Mouse (Mus musculus): ENCODE data around the gene Fam181a. TPM values are rescaled to one million over a fixed set of nuclear protein-coding genes. Genes with fewer than 3 reads are reported as not detected.

Fam181a gene
- total and polyA plus RNA-seq, 3 experiments: not detected

DNA sequence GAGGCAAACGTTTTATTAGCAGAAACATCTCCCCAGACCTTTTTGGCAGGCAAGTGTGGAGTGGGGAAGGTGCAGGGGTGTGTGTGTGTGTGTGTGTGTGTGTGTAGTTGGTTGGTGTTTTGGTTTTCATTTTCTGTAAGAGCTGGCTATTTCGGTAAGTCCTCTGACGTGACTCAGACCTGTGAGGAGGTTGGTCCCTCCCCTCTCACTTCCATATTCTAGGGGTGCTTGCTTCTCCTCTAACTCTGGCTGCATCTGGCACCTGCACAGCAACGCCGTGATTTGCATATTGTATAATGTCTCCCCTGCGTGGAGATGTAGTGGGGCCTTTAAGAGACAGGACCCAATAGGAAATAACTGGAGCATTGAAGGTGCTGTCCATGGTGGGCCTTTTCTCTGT lies 37.7 kb upstream of the Fam181a start (continued):
- TF ChIP-seq GABPA (IDR thresholded peaks at IDR 0.05; ENCODE audit: insufficient replicate concordance, low read depth, low read length): no peak
- no peak for TF ChIP-seq E2F4 (IDR thresholded peaks at IDR 0.05; ENCODE audit: insufficient replicate concordance, low read depth, low read length)
- TF ChIP-seq ELF1 (IDR thresholded peaks at IDR 0.05; ENCODE audit: low read depth, low read length): no peak
- TF ChIP-seq SIN3A (IDR thresholded peaks at IDR 0.05; ENCODE audit: low read length): no peak
- TF ChIP-seq BHLHE40 (IDR thresholded peaks at IDR 0.05; ENCODE audit: low read depth, low read length): peak; percentile 91
- TF ChIP-seq ETS1 (conservative IDR thresholded peaks at IDR 0.05; ENCODE audit: low read depth, low read length): peak; percentile 71
- no peak for TF ChIP-seq SMC3 (IDR thresholded peaks at IDR 0.05; ENCODE audit: low read depth, low read length)
- no peak for TF ChIP-seq PAX5 (IDR thresholded peaks at IDR 0.05; ENCODE audit: low read length)
- no peak; the same call in 1 of the 2 replicates for TF ChIP-seq MXI1 (IDR thresholded peaks at IDR 0.05; ENCODE audit: low read depth, low read length)
- no peak for TF ChIP-seq POLR2A (IDR thresholded peaks at IDR 0.05; ENCODE audit: low read depth, low read length)
- TF ChIP-seq RCOR1 (conservative IDR thresholded peaks at IDR 0.05; ENCODE audit: low read depth, low read length): no peak
- no peak for TF ChIP-seq NRF1 (IDR thresholded peaks at IDR 0.05; ENCODE audit: low read depth, low read length)
- no peak for TF ChIP-seq CHD2 (IDR thresholded peaks at IDR 0.05; ENCODE audit: low read length)
- no peak for TF ChIP-seq ZMIZ1 (IDR thresholded peaks at IDR 0.05; ENCODE audit: low read depth, low read length)
- TF ChIP-seq POLR2AphosphoS2 (IDR thresholded peaks at IDR 0.05; ENCODE audit: low read depth, low read length): no peak
- no peak for TF ChIP-seq CTCF (conservative IDR thresholded peaks at IDR 0.05 in 1 of 2, IDR thresholded peaks at IDR 0.05 in 1 of 2; ENCODE audit: low read depth in 2 of 2, low read length in 2 of 2)

DNA sequence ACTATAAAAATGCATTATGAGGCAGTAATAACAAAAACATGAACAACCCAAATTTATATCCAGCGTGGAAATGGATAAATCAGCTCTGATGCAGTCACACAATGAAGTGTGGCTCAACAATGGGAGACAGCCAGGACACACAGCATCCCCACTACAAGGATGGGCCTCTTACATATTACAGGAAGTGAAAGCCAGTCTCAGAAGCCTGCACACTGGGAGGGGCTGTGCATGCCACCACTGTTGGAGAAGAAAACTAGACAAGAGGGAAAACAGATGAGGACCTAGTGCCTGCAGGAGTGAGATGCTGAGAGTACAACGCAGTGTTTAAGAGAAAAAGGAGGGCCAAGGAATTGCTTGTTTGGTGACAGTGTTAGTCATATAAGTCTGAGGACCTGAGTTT lies 37.0 kb upstream of the Fam181a start:
- DNase-seq (ENCODE audit: extremely low read depth): peak; percentile 54
- no peaks in the 10 kb centered on the region for H3K36me3 ChIP-seq (replicated peaks in 1 of 2; ENCODE audit: control insufficient read depth in 1 of 2, insufficient read depth in 1 of 2, low read length in 1 of 2)
- H3K4me2 ChIP-seq (ENCODE audit: insufficient read depth, low read depth, poor library complexity, severe bottlenecking): no peak overlapping the region; the same call in 1 of the 2 replicates
- TF ChIP-seq ELF1 (IDR thresholded peaks at IDR 0.05; ENCODE audit: low read depth, low read length): 0 out of 2 replicates have a peak, but pooled peaks have one; percentile 33
- TF ChIP-seq EP300 (IDR thresholded peaks at IDR 0.05; ENCODE audit: low read length): peak; percentile 45; the same call in 1 of the 2 replicates
- no peak for TF ChIP-seq RAD21 (IDR thresholded peaks at IDR 0.05; ENCODE audit: low read depth, low read length)
- TF ChIP-seq BHLHE40 (IDR thresholded peaks at IDR 0.05; ENCODE audit: low read depth, low read length): peak; percentile 40; the same call in 1 of the 2 replicates
- 0 out of 2 replicates have a peak, but pooled peaks have one; percentile 42 for TF ChIP-seq TCF12 (IDR thresholded peaks at IDR 0.05; ENCODE audit: low read depth, low read length)
- TF ChIP-seq POLR2A (IDR thresholded peaks at IDR 0.05; ENCODE audit: low read depth, low read length): no peak
- TF ChIP-seq ZC3H11A (IDR thresholded peaks at IDR 0.05; ENCODE audit: low read depth, low read length): no peak
- TF ChIP-seq IRF4 (IDR thresholded peaks at IDR 0.05; ENCODE audit: low read depth, low read length): peak; percentile 77
- no peak for TF ChIP-seq MEF2A (IDR thresholded peaks at IDR 0.05; ENCODE audit: borderline replicate concordance, low read depth, low read length)
- no peak for TF ChIP-seq GABPA (IDR thresholded peaks at IDR 0.05; ENCODE audit: insufficient replicate concordance, low read depth, low read length)
- no peak for TF ChIP-seq ZKSCAN1 (IDR thresholded peaks at IDR 0.05; ENCODE audit: borderline replicate concordance, low read depth, low read length)
- no peak for TF ChIP-seq SIN3A (IDR thresholded peaks at IDR 0.05; ENCODE audit: low read length)
- no peak for TF ChIP-seq TBP (conservative IDR thresholded peaks at IDR 0.05; ENCODE audit: low read depth, low read length)
- TF ChIP-seq CHD2 (IDR thresholded peaks at IDR 0.05; ENCODE audit: low read length): no peak
- TF ChIP-seq CHD1 (IDR thresholded peaks at IDR 0.05; ENCODE audit: low read depth, low read length): no peak
- dilution Hi-C loops (cut with MboI; ENCODE audit: extremely low pct_ligation_motif_present, extremely low pct_unique_long_range_greater_than_20kb, low sequenced_read_pairs) (no loop called here), in situ Hi-C loops (cut with MboI; ENCODE audit: low pct_ligation_motif_present, low pct_unique_long_range_greater_than_20kb, low sequenced_read_pairs) (no loop called here)
- H3K27ac ChIP-seq (ENCODE audit: insufficient read depth, low read depth): no peak overlapping the region; the same call in 1 of the 2 replicates
- H3K4me3 ChIP-seq (replicated peaks in 1 of 3; ENCODE audit: low read depth in 2 of 3, low read length in 2 of 3, poor library complexity in 1 of 3): no peak overlapping the region
- no peak overlapping the region for H3K9ac ChIP-seq (ENCODE audit: insufficient read depth, low read depth)
- no peaks in the 10 kb centered on the region for H3K27me3 ChIP-seq (replicated peaks)
- H3K4me1 ChIP-seq (ENCODE audit: control insufficient read depth in 1 of 2, insufficient read depth in 2 of 2): peaks cover 17 to 32% of the 10 kb centered on the region in 2 experiments
- no peaks in the 10 kb centered on the region for H3K79me2 ChIP-seq (replicated peaks; ENCODE audit: control insufficient read depth, extremely low read depth, insufficient read depth, poor library complexity, severe bottlenecking)
- peaks cover 8% of the 10 kb centered on the region for H3K9me3 ChIP-seq (replicated peaks; ENCODE audit: low read length)

Data from CH12.LX (cell line).